Comparison of ENCODE assay signal across 10 mouse cellular contexts in the genomic region with DNA sequence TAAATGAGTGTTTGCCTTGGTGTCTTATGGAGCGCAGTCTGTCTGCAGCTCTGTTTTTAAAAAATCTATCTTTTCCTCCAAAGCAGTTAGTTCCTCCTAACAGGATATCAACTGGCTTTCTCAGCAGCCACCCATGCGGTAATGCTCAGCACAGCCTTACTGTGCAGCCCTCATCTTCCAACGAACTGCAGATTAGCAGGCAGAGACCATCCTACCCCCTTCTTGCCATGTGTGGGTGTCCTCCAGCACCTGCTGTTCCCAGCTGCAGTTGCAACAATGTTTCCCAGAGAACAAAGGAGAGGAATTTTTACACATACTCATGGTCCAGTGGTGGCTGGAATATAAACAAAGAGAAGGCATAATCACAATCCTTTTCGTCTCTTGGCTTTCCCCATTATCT.
DNase-seq lines count a peak whose midpoint lies in the region; TF ChIP-seq lines count a peak whose summit lies in the region.
"Had no signal": no experiment of that assay in that cellular context is flagged by ENCODE, and none has a peak within 500 bp of the region (broad histone marks: within the 10 kb centered on the region; RNA-seq: fewer than 3 reads in every experiment).

No protein-coding gene starts in this region.

- peaks cover 13% of the 10 kb centered on the region for H3K4me1 ChIP-seq in heart, adult 2 months (ENCODE audit: control insufficient read depth, insufficient read depth, low read length)
- H3K4me1 ChIP-seq in brown adipose tissue, adult 24 weeks (ENCODE audit: control insufficient read depth, insufficient read depth, insufficient read length, low read length): peaks cover 13% of the 10 kb centered on the region

- no peaks in the 10 kb centered on the region for H3K27me3 ChIP-seq in heart, adult 2 months (ENCODE audit: control insufficient read depth, insufficient read depth, low read length)
- H3K27me3 ChIP-seq: liver, embryonic 13.5 days had no signal

- H3K27ac ChIP-seq in heart, adult 2 months: peak overlapping the region; percentile 41
- H3K27ac ChIP-seq in brown adipose tissue, adult 24 weeks (replicated peaks; ENCODE audit: low read depth, low read length): peak overlapping the region; percentile 6
- H3K27ac ChIP-seq: liver, embryonic 13.5 days had no signal

- intact Hi-C loops in heart, adult 2 months (cut with DNase I): loop anchor here (5.0 kb wide), 1 partner anchor 41 kb away; no protein-coding TSS in a partner anchor
- intact Hi-C loops in left cerebral cortex, postnatal 14 days (cut with DNase I): no loop called here

- 35% methylated on average over 4 of the region's 4 CpGs for WGBS in heart, adult 2 months

- peaks cover 49% of the 10 kb centered on the region for H3K36me3 ChIP-seq in heart, adult 2 months (ENCODE audit: control insufficient read depth, insufficient read depth, low read length)

- no peak for TF ChIP-seq POLR2A in heart, adult 2 months (IDR thresholded peaks at IDR 0.05; ENCODE audit: insufficient read depth, low read depth, low read length)

- DNase-seq in heart, adult 2 months: no peak
- DNase-seq in heart, adult 8-10 months (ENCODE audit: low spot score): no peak
- DNase-seq in left cerebral cortex, postnatal 14 days (ENCODE audit: low spot score in 2 of 2): peak; percentile 55 to 58
- peak; percentile 78 for DNase-seq in retina, postnatal 1 day
- DNase-seq in urinary bladder, postnatal 25 days (ENCODE audit: low spot score): no peak
- DNase-seq in cerebellum, postnatal 25 days: no peak
- no peak for DNase-seq in ovary, adult 18-20 months (ENCODE audit: low spot score)
- DNase-seq: kidney, adult 8-10 months; liver, embryonic 13.5 days had no signal

- TF ChIP-seq EP300 in heart, adult 2 months (IDR thresholded peaks at IDR 0.05; ENCODE audit: insufficient read depth, low read depth, low read length): no peak

- no peak overlapping the region for H3K4me3 ChIP-seq in heart, adult 2 months
- H3K4me3 ChIP-seq in brown adipose tissue, adult 24 weeks (ENCODE audit: insufficient read depth, low read depth, low read length): peak overlapping the region; percentile 1; the same call in 1 of the 2 replicates
- H3K4me3 ChIP-seq: liver, embryonic 13.5 days had no signal

- H3K79me2 ChIP-seq in heart, adult 2 months (replicated peaks; ENCODE audit: control insufficient read depth, insufficient read depth, low read length): peaks cover 6% of the 10 kb centered on the region

- no peak for TF ChIP-seq CTCF in heart, adult 2 months (IDR thresholded peaks at IDR 0.05)

- no peak overlapping the region for H3K9ac ChIP-seq in heart, adult 2 months (ENCODE audit: low read depth, low read length)
- H3K9ac ChIP-seq: liver, embryonic 13.5 days had no signal

Comparison
In these comparisons a context has a peak if more than half of its experiments do, and no peak if none do; other contexts are left out.
1. DNase-seq: peak in left cerebral cortex, postnatal 14 days (2 of 2) and retina, postnatal 1 day (single experiment); none in heart, adult 2 months (0 of 2), heart, adult 8-10 months (single experiment), urinary bladder, postnatal 25 days (single experiment), cerebellum, postnatal 25 days (0 of 2) and ovary, adult 18-20 months (single experiment).